Mouse (Mus musculus) neutrophil, adult 59 days (primary cell): ENCODE measurements around the gene Oxld1. TPM values are rescaled to one million over a fixed set of nuclear protein-coding genes. Genes with fewer than 3 reads are reported as not detected.

Experiments used
- total RNA-seq, 2 experiments: library from RNA; stranded (reverse); gene quantifications; 1 replicate in 1 of 2; 2 replicates in 1 of 2; pipeline ENCODE4 v1.2.4; 2023

Gene Oxld1
- 1 to 10 TPM; 5.2 to 6.9 TPM for total RNA-seq

GRCm38 (mm10) chr11:120457772-120458751, at the start of gene Oxld1, which contains the start of gene Ccdc137:
Gene Oxld1 (minus strand): TSS chr11:120458068.
Gene Ccdc137 (plus strand): TSS chr11:120458115.

DNA sequence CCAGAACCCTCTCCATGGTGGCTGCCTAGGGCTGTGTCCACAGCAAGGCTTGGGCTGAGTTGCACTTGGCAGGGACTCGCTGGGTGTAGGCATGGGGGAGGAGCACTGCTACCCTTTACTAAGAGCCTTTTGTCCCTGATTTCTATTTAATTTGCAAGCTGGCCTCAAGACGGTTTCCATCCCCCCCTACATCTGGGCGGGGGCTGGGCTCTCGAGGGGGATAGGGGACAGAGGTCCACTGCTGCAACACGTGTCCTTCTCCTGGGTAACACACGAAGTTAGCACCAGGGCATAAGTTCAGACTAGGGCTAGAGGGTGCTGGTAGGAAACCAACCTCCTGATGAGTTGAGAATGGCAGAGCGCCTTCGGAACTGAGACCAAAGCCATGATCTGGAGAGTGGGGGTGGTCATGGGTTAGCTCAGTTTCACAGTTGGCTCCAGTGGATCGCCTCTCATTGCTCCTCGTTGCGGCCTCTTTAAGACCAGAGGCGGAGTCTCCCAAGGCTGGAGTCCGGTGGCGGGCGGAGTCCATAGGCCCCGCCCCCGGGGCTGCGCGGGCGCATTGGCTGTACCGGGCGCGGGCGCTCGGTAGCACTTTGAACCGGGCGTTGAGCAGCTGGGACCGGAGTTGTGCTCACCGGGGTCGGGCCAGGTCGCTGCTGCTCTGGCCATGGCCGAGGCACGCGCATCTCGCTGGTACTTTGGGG, 33.6 kb upstream of the Oxld1 start, which contains the start of gene Slc25a10:
Gene Slc25a10, plus strand, starts transcription at position 524 of the 707 bp plus-strand sequence.

GRCm38 (mm10) chr11:120484265-120484981, 26.6 kb upstream of the Oxld1 start, which contains the start of gene Mrpl12:
Gene Mrpl12 (plus strand): TSS chr11:120484613.

DNA sequence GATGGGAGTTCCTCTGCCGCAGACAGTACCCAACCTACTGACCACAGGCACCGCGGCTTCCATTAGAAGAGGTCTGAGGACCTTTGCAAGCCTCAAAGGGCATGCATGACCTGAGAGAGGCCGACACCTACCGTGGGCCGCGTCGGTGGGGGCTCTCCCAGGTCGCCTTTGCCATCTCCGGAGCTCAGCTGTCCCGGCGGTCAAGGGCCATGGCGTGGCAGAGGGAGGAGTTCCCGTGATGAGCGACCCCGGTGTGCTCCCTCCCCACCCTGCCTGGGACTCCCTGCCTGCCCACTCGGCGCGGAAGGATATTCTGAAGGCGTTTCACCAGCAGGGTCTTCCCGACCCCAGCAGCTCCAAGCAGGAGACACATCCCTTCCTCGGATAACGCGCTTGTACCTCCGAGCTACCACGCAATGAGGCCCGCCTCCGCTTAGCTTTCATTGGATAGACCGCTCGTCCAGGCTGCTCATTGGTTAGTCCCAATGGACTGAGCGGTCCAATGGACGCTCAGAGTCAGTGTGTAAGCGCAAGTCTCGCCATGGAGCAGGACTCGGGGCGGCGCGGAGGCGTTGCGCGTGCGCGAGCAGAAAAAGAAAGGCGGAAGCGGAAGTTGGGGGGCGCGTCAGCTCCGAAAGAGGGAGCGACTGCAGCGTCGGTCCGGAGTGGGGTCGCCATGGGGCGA, 9.3 kb upstream of the Oxld1 start, which contains the start of gene Arl16:
Gene Arl16, minus strand, starts transcription at position 557 of the 685 bp plus-strand sequence.

GRCm38 (mm10) chr11:120453306-120453705, 4.6 kb downstream of the Oxld1 start, which contains the start of gene Pde6g:
Gene Pde6g (minus strand): TSS chr11:120453500.

GRCm38 (mm10) chr11:120442344-120442743, 15.5 kb downstream of the Oxld1 start, which contains the start of gene Tspan10:
Gene Tspan10 (plus strand): TSS chr11:120442644.

DNA sequence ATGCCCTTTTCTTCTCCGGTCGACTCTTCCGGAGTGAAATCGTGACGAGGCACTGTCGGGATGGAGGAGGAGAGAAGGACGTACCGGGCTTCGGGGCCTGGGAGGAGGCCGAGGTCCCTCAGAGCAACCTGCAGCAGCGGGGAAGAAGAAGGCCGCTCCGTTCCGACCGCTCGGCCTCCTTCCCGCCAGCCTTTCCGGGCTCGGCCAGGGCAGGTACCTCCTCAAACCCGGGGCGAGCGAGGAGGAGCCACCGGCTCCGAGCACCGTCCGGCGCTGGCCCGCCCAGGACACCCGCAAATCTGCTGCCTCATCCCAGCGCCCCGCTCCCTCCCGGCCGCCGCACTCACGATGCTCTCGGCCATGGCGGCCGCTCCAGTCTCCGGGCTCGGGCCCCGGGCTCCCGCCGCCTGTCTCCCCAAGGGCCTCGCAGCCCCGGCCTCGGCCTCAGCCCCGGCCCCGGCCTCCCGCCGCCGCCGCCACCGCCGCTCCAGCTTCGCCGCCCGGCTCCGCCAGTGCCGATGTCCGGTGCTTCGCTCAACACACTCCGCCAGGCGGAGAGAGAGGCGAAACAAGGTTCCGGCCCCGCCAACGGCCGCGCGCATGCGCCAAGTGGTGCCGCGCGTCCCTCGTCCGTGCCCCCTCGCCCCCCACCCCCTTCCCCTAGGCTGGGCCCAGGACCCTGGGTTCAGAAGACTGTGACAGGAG, 20.6 kb downstream of the Oxld1 start, which contains the start of gene Nploc4:
Gene Nploc4, minus strand, starts transcription at position 557 of the 705 bp plus-strand sequence.

Other genes with a start within 250 kb of the Oxld1 start
- gene Bahcc1, start 225.1 kb downstream of the Oxld1 start, total RNA-seq = 1 to 10 TPM; 4.0 to 5.5 TPM
- gene Actg1, start 109.5 kb downstream of the Oxld1 start, total RNA-seq = 1,000 to 10,000 TPM; 3,512 to 3,572 TPM
- 1 to 10 TPM in 1 of 2 experiments, not detected in 1; 1.3 TPM for gene Fscn2, start 96.5 kb downstream of the Oxld1 start, total RNA-seq
- 10 to 100 TPM; 14.7 to 20.0 TPM for gene Faap100, start 79.3 kb downstream of the Oxld1 start, total RNA-seq
- 10 to 100 TPM; 46.4 to 49.1 TPM for gene Nploc4, start 20.4 kb downstream of the Oxld1 start, total RNA-seq
- under 1 TPM in 1 of 2 experiments, not detected in 1; 0.22 TPM for gene Tspan10, start 15.4 kb downstream of the Oxld1 start, total RNA-seq
- gene Pde6g, start 4.6 kb downstream of the Oxld1 start, total RNA-seq = not detected
- gene Ccdc137, start within 50 bp of the Oxld1 start, total RNA-seq = 10 to 100 TPM in 1 of 2 experiments, 1 to 10 TPM in 1; 9.3 to 11.5 TPM
- gene Arl16, start 9.5 kb upstream of the Oxld1 start, total RNA-seq = 1 to 10 TPM; 8.2 to 9.5 TPM
- gene Mrpl12, start 26.5 kb upstream of the Oxld1 start, total RNA-seq = 10 to 100 TPM; 15.7 to 20.7 TPM
- gene Slc25a10, start 33.8 kb upstream of the Oxld1 start, total RNA-seq = 10 to 100 TPM; 12.5 to 13.2 TPM
- not detected for gene Gcgr, start 72.6 kb upstream of the Oxld1 start, total RNA-seq
- 10 to 100 TPM; 28.5 to 32.8 TPM for gene Mcrip1, start 91.7 kb upstream of the Oxld1 start, total RNA-seq
- gene Ppp1r27, start 93.1 kb upstream of the Oxld1 start, total RNA-seq = not detected
- 100 to 1,000 TPM; 250 to 293 TPM for gene P4hb, start 115.2 kb upstream of the Oxld1 start, total RNA-seq
- gene Arhgdia, start 123.6 kb upstream of the Oxld1 start, total RNA-seq = 100 to 1,000 TPM; 404 to 468 TPM
- 100 to 1,000 TPM; 129 to 148 TPM for gene Alyref, start 140.3 kb upstream of the Oxld1 start, total RNA-seq
- 10 to 100 TPM; 51.5 to 52.9 TPM for gene Anapc11, start 140.4 kb upstream of the Oxld1 start, total RNA-seq
- gene Npb, start 150.4 kb upstream of the Oxld1 start, total RNA-seq = 1 to 10 TPM in 1 of 2 experiments, not detected in 1; 1.3 TPM
- gene Pcyt2, start 159.9 kb upstream of the Oxld1 start, total RNA-seq = 10 to 100 TPM; 33.2 to 34.6 TPM
- 100 to 1,000 TPM; 117 to 133 TPM for gene Sirt7, start 167.2 kb upstream of the Oxld1 start, total RNA-seq
- 100 to 1,000 TPM; 143 to 148 TPM for gene Mafg, start 175.5 kb upstream of the Oxld1 start, total RNA-seq
- gene Pycr1, start 185.7 kb upstream of the Oxld1 start, total RNA-seq = 1 to 10 TPM; 1.3 to 2.7 TPM
- gene Myadml2, start 190.1 kb upstream of the Oxld1 start, total RNA-seq = not detected
- gene Notum, start 203.1 kb upstream of the Oxld1 start, total RNA-seq = 1 to 10 TPM in 1 of 2 experiments, not detected in 1; 1.8 TPM
- gene Aspscr1, start 214.9 kb upstream of the Oxld1 start, total RNA-seq = 10 to 100 TPM; 79.9 to 88.5 TPM